Mouse (Mus musculus) hematopoietic stem cell, adult 5-6 weeks (primary cell): ENCODE results near the gene Jtb. TPM values are rescaled to one million over a fixed set of nuclear protein-coding genes. Genes with fewer than 3 reads are reported as not detected.

ENCODE experiments used
- ATAC-seq, 2 experiments: fragments of 125-278 bp in 1 of 2; replicated peaks in 1 of 2; 2 replicates each; pipeline ENCODE4 v1.8.0; 2016 to 2017; ENCODE audit warnings: inconsistent platforms in 2 of 2, mild to moderate bottlenecking in 2 of 2, moderate number of reproducible peaks in 2 of 2, low read depth in 1 of 2, moderate TSS enrichment in 1 of 2; ENCODE audit not compliant: low FRiP score in 2 of 2, poor library complexity in 2 of 2, severe bottlenecking in 2 of 2, insufficient read depth in 1 of 2, low TSS enrichment in 1 of 2
- total RNA-seq: library from RNA; stranded (forward); fragments of 172-1452, 232-1000 nt; gene quantifications from 2 replicates; pipeline ENCODE4 v1.2.3, GENCODE M21; 2017

The Jtb gene
- total RNA-seq, 1 experiment from 2014 or later = 45.2 TPM

- no peak for ATAC-seq
Measured at GRCm38 (mm10) chr3:90273855-90274254, 42.5 kb downstream of the Jtb start.

GRCm38 (mm10) chr3:90275286-90275685 is 43.9 kb downstream of the Jtb start:
- no peak for ATAC-seq

GRCm38 (mm10) chr3:90276858-90277257 is 45.5 kb downstream of the Jtb start:
- ATAC-seq = no peak

- no peak for ATAC-seq
Measured at GRCm38 (mm10) chr3:90277793-90278192, 46.4 kb downstream of the Jtb start.

- ATAC-seq = no peak
Measured at GRCm38 (mm10) chr3:90278211-90278610, 46.8 kb downstream of the Jtb start.

- no peak for ATAC-seq
Measured at GRCm38 (mm10) chr3:90279216-90279615, 47.8 kb downstream of the Jtb start.

GRCm38 (mm10) chr3:90279743-90280142 is 48.3 kb downstream of the Jtb start:
- ATAC-seq = no peak

- no peak for ATAC-seq
Measured at GRCm38 (mm10) chr3:90280708-90281107, 49.3 kb downstream of the Jtb start.

GRCm38 (mm10) chr3:90284150-90284549 is 52.8 kb downstream of the Jtb start:
- ATAC-seq = no peak

Other genes with a start within 250 kb of the Jtb start
- gene Hax1, start 232.8 kb upstream of the Jtb start, total RNA-seq = 72.0 and 75.5 TPM in 2 replicates
- 51.5 and 53.0 TPM in 2 replicates for gene 4933434E20Rik, start 180.0 kb upstream of the Jtb start, total RNA-seq
- 196 and 198 TPM in 2 replicates for gene Ubap2l, start 179.0 kb upstream of the Jtb start, total RNA-seq
- gene Tpm3, start 158.9 kb upstream of the Jtb start, total RNA-seq = 892 and 993 TPM in 2 replicates
- gene Nup210l, start 127.5 kb upstream of the Jtb start, total RNA-seq = 0.45 and 0.88 TPM in 2 replicates
- gene Rps27, start 17.9 kb upstream of the Jtb start, total RNA-seq = 5,346 and 7,603 TPM in 2 replicates
- gene Rab13, start 17.9 kb upstream of the Jtb start, total RNA-seq = 3.8 and 5.8 TPM in 2 replicates
- gene Creb3l4, start 11.9 kb downstream of the Jtb start, total RNA-seq = not detected in 2 replicates
- gene Slc39a1, start 16.6 kb downstream of the Jtb start, total RNA-seq = 48.2 and 61.7 TPM in 2 replicates
- 15.1 and 18.8 TPM in 2 replicates for gene Crtc2, start 22.6 kb downstream of the Jtb start, total RNA-seq
- 15.7 and 19.6 TPM in 2 replicates for gene Dennd4b, start 33.6 kb downstream of the Jtb start, total RNA-seq
- 33.5 and 34.1 TPM in 2 replicates for gene Gatad2b, start 61.6 kb downstream of the Jtb start, total RNA-seq
- gene Slc27a3, start 158.3 kb downstream of the Jtb start, total RNA-seq = 0.60 and 1.1 TPM in 2 replicates
- 20.9 and 22.6 TPM in 2 replicates for gene Ints3, start 202.0 kb downstream of the Jtb start, total RNA-seq
- gene Npr1, start 234.3 kb downstream of the Jtb start, total RNA-seq = 0.38 TPM in 1 of 2 replicates, not detected in the other
- gene Ilf2, start 244.5 kb downstream of the Jtb start, total RNA-seq = 203 and 236 TPM in 2 replicates